Mouse (Mus musculus) right cerebral cortex, adult 18-20 months (tissue): ENCODE measurements at regions not wholly inside any gene's neighbourhood (a gene's known extent, or its start where the extent isn't known, plus 50 kb on each side); places are given as distances from the start of the nearest gene placed in this dataset.

Experiments used
- DNase-seq: peaks from one replicate; pipeline ENCODE4 v3.0.0; 2022; ENCODE audit warnings: mixed read lengths

GRCm38 (mm10) chr5:80484676-80485075 is 535.3 kb upstream of the Adgrl3 start:
- no peak for DNase-seq

DNA sequence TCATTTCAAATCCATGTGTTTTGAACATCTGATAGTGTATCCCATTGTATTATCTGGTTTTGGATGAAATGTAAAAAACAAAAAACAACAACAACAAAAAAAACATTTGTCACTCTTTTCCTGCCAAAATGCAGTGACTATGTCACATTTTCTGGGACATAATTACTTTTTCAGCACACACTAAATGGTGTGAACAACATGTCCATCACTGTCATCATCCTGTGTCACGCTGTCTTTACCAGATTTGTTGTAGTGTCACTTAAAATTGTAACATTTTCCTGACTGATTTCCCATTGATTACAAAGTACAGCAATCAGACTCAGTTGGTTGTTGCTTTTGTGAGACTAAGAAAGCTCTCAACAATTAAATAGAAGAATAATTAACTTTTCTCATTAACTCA is 531.6 kb upstream of the Adgrl3 start:
- DNase-seq: no peak

GRCm38 (mm10) chr5:80508672-80509071 is 511.3 kb upstream of the Adgrl3 start:
- DNase-seq: peak; percentile 75

- no peak for DNase-seq
Measured at GRCm38 (mm10) chr5:80539997-80540396, 479.9 kb upstream of the Adgrl3 start.

DNA sequence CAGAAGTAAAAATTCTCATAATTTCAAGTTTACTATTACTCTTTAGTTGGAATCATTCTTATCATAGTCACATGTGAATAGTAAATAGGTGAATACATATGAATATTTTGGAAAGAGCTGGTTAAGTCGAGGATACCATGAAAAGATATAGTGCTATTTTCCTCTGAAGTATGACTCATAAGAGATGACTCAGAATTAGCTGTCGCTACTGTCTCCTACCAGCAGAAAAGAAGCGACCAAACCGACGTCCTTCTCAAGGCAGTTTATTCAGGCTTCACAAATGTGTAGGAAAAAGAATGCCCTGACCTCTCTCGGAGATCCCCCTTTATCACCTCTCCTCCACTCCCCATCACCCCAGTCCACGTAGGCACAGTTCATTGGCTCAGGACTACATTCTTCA is 468.3 kb upstream of the Adgrl3 start:
- peak; percentile 5 for DNase-seq

GRCm38 (mm10) chr5:80578741-80579140 is 441.2 kb upstream of the Adgrl3 start:
- no peak for DNase-seq

DNA sequence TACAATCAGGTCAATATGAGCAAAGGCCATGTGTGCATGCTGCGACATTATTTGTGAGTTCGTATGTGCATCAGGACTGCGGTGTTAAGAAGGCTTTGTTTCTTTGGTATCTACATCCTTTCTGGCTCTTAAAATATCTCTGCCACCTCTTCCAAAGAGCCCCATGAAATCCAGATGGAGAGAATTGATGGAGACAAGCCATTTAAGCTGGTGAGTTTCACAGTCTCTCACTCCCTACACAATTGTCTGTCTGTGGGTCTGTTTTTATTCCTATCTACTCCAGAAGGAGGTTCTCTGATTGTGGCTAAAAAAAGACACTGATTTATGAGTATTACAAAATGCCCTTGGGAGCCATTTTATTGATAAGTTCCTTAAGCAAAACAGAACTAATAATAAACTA is 408.4 kb upstream of the Adgrl3 start:
- no peak for DNase-seq

DNA sequence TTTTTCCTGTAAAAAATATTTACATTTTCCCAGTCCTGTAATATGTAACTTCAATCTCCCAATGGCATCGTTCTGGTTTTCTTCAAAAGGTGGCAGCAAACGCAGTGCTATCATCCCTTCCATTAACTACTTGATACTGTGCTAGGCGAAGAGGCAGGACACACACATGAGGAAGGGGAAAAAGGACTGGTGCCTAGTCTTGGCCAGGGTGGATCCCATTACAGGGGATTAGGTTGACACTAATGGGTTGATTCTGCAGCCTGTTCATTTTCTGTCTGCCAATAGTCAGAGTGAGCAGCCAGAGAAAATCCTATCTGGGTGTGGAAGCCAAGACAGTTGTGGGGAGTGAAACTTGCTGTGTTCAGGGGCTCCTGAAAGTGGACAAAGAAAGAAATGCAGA is 392.7 kb upstream of the Adgrl3 start:
- DNase-seq: no peak

DNA sequence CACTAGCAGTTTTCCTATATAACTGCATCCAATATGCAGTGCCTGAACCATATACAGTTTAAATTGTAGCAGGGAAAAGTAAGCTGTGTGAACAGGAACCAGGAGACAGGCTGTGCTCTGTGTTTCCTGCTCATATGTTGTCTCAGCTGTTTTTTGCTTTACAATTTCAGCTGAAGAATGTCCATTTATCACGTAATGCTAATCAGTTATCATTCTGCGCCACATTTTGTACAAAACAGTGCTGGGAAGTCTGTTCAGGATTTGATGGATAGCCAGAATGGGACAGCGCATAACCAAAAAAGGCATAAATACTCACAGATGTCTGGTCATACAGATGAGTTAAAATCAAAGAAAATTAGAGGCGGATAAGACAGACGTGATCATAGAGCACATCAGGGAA is 360.9 kb upstream of the Adgrl3 start:
- no peak for DNase-seq

GRCm38 (mm10) chr5:80659530-80659929 is 360.4 kb upstream of the Adgrl3 start:
- DNase-seq: no peak

DNA sequence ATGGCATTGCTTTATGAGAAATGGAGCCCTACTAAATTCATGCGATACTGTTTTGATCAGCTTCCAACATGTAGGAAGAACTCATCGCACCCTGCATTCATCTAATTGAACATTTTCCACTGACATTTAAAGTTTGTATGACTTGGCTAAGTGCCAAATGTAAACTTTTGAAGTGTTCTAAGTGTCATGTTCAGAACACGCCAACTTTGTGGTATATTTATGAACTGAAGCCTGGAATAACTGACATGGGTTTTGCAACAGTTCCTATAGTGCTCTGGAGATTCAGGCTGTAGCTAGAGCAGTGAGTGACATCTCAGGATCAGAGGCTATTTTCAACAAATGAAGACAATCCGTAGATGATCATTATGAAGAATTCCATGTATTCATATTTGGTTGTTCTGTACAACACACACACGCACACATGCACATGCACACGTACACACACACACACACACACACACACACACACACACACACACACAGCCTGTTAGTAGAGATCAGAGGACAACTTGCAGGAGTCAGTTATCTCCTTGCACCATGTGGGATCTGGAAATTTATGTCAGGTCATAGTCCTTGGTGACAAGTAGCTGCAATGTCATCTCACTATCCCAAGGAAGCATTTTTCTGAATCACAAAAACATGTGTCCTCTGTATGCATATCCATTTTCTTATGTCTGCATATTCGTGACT is 349.5 kb upstream of the Adgrl3 start:
- no peak for DNase-seq

GRCm38 (mm10) chr5:80683431-80683830 is 336.5 kb upstream of the Adgrl3 start:
- no peak for DNase-seq

- DNase-seq: no peak
Measured at GRCm38 (mm10) chr5:80700848-80701247, 319.1 kb upstream of the Adgrl3 start.

DNA sequence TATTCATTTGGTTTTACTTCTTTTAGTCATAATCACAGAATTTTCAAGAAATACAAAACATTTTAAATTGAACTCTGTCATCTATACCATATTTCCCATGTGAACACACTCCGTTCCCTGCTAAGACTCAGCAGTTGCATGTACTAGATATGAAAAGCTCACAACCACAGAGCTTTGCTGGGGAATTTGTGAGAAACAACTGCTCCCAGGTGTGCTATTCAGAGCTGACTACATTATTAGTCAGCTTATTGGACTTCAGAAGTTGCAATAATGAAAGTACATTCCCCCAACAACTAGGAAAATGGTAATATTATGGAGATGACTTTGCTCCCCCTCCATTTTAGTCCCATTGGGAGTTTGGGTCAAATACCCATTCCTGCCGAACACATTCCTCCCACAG is 315.2 kb upstream of the Adgrl3 start:
- no peak for DNase-seq

DNA sequence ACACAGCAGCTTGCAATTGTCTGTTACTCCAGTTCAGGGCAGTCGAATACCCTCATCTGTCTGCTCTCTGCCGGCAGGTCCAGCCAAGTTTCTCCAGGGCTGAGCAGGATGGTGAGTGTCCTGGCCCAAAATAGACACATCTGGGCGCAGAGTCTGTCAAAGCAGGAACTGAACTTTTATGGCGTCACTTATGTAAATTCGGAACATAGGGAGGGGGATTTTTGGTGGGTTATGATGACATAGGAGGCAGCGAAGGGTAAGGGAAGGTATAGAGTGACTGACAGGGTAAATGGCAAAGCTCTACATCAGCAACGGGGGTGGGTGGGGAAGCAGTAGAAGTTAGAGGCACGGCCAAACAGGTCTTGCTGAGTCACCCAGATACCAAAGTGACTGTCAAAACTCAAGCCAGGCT is 313.3 kb upstream of the Adgrl3 start:
- DNase-seq: no peak
